In the genomic region with DNA sequence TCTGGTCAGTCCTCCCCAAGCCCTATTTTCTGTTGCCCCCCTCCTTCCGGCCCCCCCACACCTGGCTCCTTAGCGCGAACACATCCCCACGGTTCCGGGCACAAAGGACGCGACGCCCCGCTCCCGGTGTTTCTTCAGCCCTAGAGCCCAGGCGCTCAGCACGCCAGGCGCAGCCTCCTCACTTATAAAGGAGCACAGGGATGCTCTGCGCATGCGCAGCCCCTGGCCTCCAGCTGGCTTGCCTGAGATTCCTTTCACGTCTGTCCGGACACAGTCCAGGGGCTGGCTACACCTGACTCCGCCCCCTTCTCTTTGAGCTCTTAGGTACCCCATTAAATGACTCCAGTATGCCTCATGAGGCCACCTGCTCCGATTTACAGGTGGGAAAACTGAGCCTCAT, we compare ENCODE assay signal across 9 mouse cellular contexts. TPM values are rescaled to one million over a fixed set of nuclear protein-coding genes. Genes with fewer than 3 reads are reported as not detected.
DNase-seq lines count a peak whose midpoint lies in the region; ATAC-seq and TF ChIP-seq lines count a peak whose summit lies in the region.
"Had no signal": no experiment of that assay in that cellular context is flagged by ENCODE, and none has a peak within 500 bp of the region (broad histone marks: within the 10 kb centered on the region; RNA-seq: fewer than 3 reads in every experiment).

A gene (minus strand): TSS at position 207 of the 400 bp plus-strand sequence.

- no peak for TF ChIP-seq CTCF in CH12.LX (conservative IDR thresholded peaks at IDR 0.05 in 1 of 2, IDR thresholded peaks at IDR 0.05 in 1 of 2; ENCODE audit: low read depth in 2 of 2, low read length in 2 of 2)
- TF ChIP-seq CTCF in lung, postnatal 0 days (IDR thresholded peaks at IDR 0.05) = no peak

- H3K4me1 ChIP-seq in CH12.LX (ENCODE audit: control insufficient read depth in 1 of 2, insufficient read depth in 2 of 2) = peaks cover 10 to 38% of the 10 kb centered on the region in 2 experiments
- no peaks in the 10 kb centered on the region for H3K4me1 ChIP-seq in lung, postnatal 0 days (ENCODE audit: insufficient read depth, low read depth, low read length)

- in situ Hi-C loops in CH12.LX (cut with MboI; ENCODE audit: low pct_ligation_motif_present, low pct_unique_long_range_greater_than_20kb, low sequenced_read_pairs) = no loop called here

- H3K9me3 ChIP-seq in CH12.LX (replicated peaks; ENCODE audit: low read length) = no peaks in the 10 kb centered on the region
- no peaks in the 10 kb centered on the region for H3K9me3 ChIP-seq in lung, postnatal 0 days (ENCODE audit: low read length)

- no peak within 1 kb of the TSS for H3K27ac ChIP-seq in CH12.LX (ENCODE audit: insufficient read depth, low read depth)
- H3K27ac ChIP-seq in lung, postnatal 0 days (ENCODE audit: low read length) = no peak within 1 kb of the TSS

- no peak for ATAC-seq in lung, postnatal 0 days
- ATAC-seq in erythroblast, adult 5-6 weeks (replicated peaks; ENCODE audit: low FRiP score, poor library complexity, severe bottlenecking) = no peak

- H3K4me2 ChIP-seq in CH12.LX (ENCODE audit: insufficient read depth, low read depth, poor library complexity, severe bottlenecking) = no peak within 1 kb of the TSS
- no peak within 1 kb of the TSS for H3K4me2 ChIP-seq in lung, postnatal 0 days (replicated peaks; ENCODE audit: low read depth, low read length)

- intact Hi-C loops in heart, postnatal 10 days (cut with DNase I) = loop anchor here (5.0 kb wide), 1 partner anchor 203 kb away; no protein-coding TSS in a partner anchor

- no peak within 1 kb of the TSS for H3K4me3 ChIP-seq in CH12.LX (replicated peaks in 1 of 3; ENCODE audit: low read depth in 2 of 3, low read length in 2 of 3, poor library complexity in 1 of 3)
- H3K4me3 ChIP-seq in lung, postnatal 0 days (ENCODE audit: low read depth, low read length) = no peak within 1 kb of the TSS
- H3K4me3 ChIP-seq: myocyte had no signal

- TF ChIP-seq POLR2A in CH12.LX (IDR thresholded peaks at IDR 0.05; ENCODE audit: low read depth, low read length) = no peak

- no peak within 1 kb of the TSS for H3K9ac ChIP-seq in CH12.LX (ENCODE audit: insufficient read depth, low read depth)
- H3K9ac ChIP-seq in lung, postnatal 0 days (replicated peaks; ENCODE audit: low read depth) = no peak within 1 kb of the TSS

- DNase-seq in CH12.LX (ENCODE audit: extremely low read depth) = no peak
- DNase-seq in ZHBTc4 (ENCODE audit: low read depth, low spot score) = peak; percentile 92
- peak; percentile 78 for DNase-seq in embryo, embryonic 11.5 days (ENCODE audit: low read depth, low spot score)
- DNase-seq in heart, postnatal 10 days = peak; percentile 40 to 56
- peak; percentile 86 to 90 for DNase-seq in kidney, postnatal 4 days
- DNase-seq in lung, postnatal 0 days (ENCODE audit: low spot score) = peak; percentile 47
- DNase-seq in right cerebral cortex, adult 2 months (ENCODE audit: low spot score in 2 of 2) = peak; percentile 92 to 94

- TF ChIP-seq RAD21 in CH12.LX (IDR thresholded peaks at IDR 0.05; ENCODE audit: low read depth, low read length) = no peak

- peaks cover 7% of the 10 kb centered on the region for H3K27me3 ChIP-seq in CH12.LX (replicated peaks)
- H3K27me3 ChIP-seq in lung, postnatal 0 days (replicated peaks; ENCODE audit: insufficient read depth, low read length) = peaks cover 10% of the 10 kb centered on the region; the same call in 1 of the 2 replicates

- TF ChIP-seq EP300 in CH12.LX (IDR thresholded peaks at IDR 0.05; ENCODE audit: low read length) = no peak
- no peak for TF ChIP-seq EP300 in lung, postnatal 0 days (IDR thresholded peaks at IDR 0.05)

- 2% methylated on average over 19 of the region's 19 CpGs for WGBS in lung, postnatal 0 days

- no peaks in the 10 kb centered on the region for H3K79me2 ChIP-seq in CH12.LX (replicated peaks; ENCODE audit: control insufficient read depth, extremely low read depth, insufficient read depth, poor library complexity, severe bottlenecking)

- dilution Hi-C loops in CH12.LX (cut with MboI; ENCODE audit: extremely low pct_ligation_motif_present, extremely low pct_unique_long_range_greater_than_20kb, low sequenced_read_pairs) = no loop called here

- no peaks in the 10 kb centered on the region for H3K36me3 ChIP-seq in CH12.LX (replicated peaks in 1 of 2; ENCODE audit: control insufficient read depth in 1 of 2, insufficient read depth in 1 of 2, low read length in 1 of 2)
- no peaks in the 10 kb centered on the region for H3K36me3 ChIP-seq in lung, postnatal 0 days (ENCODE audit: insufficient read depth, low read length)

TF ChIP-seq in CH12.LX, 34 proteins besides CTCF, POLR2A, EP300 and RAD21:
- TF ChIP-seq NRF1 (IDR thresholded peaks at IDR 0.05; ENCODE audit: low read depth, low read length) (peak; percentile 71), MAFK (IDR thresholded peaks at IDR 0.05; ENCODE audit: insufficient replicate concordance, low read length) (no peak)

RNA-seq across cellular contexts. Expression of the gene that starts here (rescaled TPM):
- total RNA-seq in CH12.LX (2012; rRNA removed) (2.1 and 2.6 TPM in 2 replicates), CH12.LX (2014; rRNA removed) (3.5 and 3.9 TPM in 2 replicates)
- polyA plus RNA-seq in CH12.LX (2012; ENCODE audit: insufficient read length, low read depth) = 5.3 and 6.0 TPM in 2 replicates
- under 1 TPM in 1 of 2 experiments, not detected in 1; 0.19 TPM for total RNA-seq in heart, postnatal 10 days (2021)
- 0.05 and 0.06 TPM in 2 replicates for polyA plus RNA-seq in lung, postnatal 0 days (2015; fragmentation: Nextera tagmentation; extraction: Ambion mirVana)
- total RNA-seq in erythroblast, adult 5-6 weeks (2015; ENCODE audit: low replicate concordance) = not detected in 2 replicates
- not detected in 2 replicates for total RNA-seq in erythroblast, adult 5-6 weeks (2017; ENCODE audit: low replicate concordance)
- polyA plus RNA-seq: myocyte had no signal

Comparison
In these comparisons a context has a peak if more than half of its experiments do, and no peak if none do; other contexts are left out.
1. Peak in DNase-seq in heart, postnatal 10 days; RNA of the gene not detected or under 1 TPM.
2. Peak in DNase-seq in lung, postnatal 0 days; RNA of the gene not detected or under 1 TPM.